Mouse (Mus musculus) ovary, adult 10 weeks (tissue): ENCODE results near the gene Pex26. TPM values are rescaled to one million over a fixed set of nuclear protein-coding genes. Genes with fewer than 3 reads are reported as not detected.

Source experiments
- polyA plus RNA-seq: library from polyadenylated mRNA; stranded (reverse); fragments of 350-450 nt; fragmentation: Illumina TruSeq; extraction: RNeasy Lipid Tissue Mini Kit (QIAGEN cat#74804); gene quantifications from one replicate; pipeline ENCODE4 v1.2.3, GENCODE M21; 2014

The Pex26 gene
- polyA plus RNA-seq = 2.9 TPM

GRCm38 (mm10) chr6:121183414-121184173 lies at the start of gene Pex26:
Pex26 (plus strand) TSS chr6:121183667.

GRCm38 (mm10) chr6:121210149-121210925 lies 26.9 kb downstream of the Pex26 start, which contains the start of gene Tuba8:
Tuba8 (plus strand) TSS chr6:121210696.

GRCm38 (mm10) chr6:121245127-121246036 lies 61.9 kb downstream of the Pex26 start, which contains the start of gene Usp18:
Usp18 (plus strand) TSS chr6:121245906.

Other genes with a start within 250 kb of the Pex26 start
- 17.4 TPM for gene Mical3, start 52.7 kb upstream of the Pex26 start, polyA plus RNA-seq
- gene Tuba8, start 27.0 kb downstream of the Pex26 start, polyA plus RNA-seq = 0.20 TPM
- gene Usp18, start 62.2 kb downstream of the Pex26 start, polyA plus RNA-seq = 3.6 TPM
- not detected for gene Slc6a13, start 116.6 kb downstream of the Pex26 start, polyA plus RNA-seq
- not detected for gene Slc6a12, start 159.4 kb downstream of the Pex26 start, polyA plus RNA-seq